Mouse (Mus musculus) brain, embryonic 14.5 days (tissue): ENCODE measurements around the gene Dhx38. TPM values are rescaled to one million over a fixed set of nuclear protein-coding genes. Genes with fewer than 3 reads are reported as not detected.

ENCODE experiments used
- DNase-seq: peaks from one replicate; pipeline ENCODE4 v3.0.0-alpha.2; 2011; ENCODE audit warnings: low read depth
- CTCF ChIP-seq: fragments of 200-500 bp; IDR thresholded peaks from 2 replicates; pipeline ENCODE4 v1.5.1; 2012; ENCODE audit warnings: inconsistent platforms, mild to moderate bottlenecking, moderate library complexity, borderline replicate concordance; ENCODE audit not compliant: insufficient read depth, insufficient read length; ENCODE audit errors: extremely low read depth
- POLR2A ChIP-seq: fragments of 200-500 bp; IDR thresholded peaks from 2 replicates; pipeline ENCODE4 v1.6.1; 2012; ENCODE audit warnings: mild to moderate bottlenecking, inconsistent platforms, borderline replicate concordance; ENCODE audit not compliant: poor library complexity, insufficient read depth, insufficient read length, severe bottlenecking; ENCODE audit errors: extremely low read depth
- polyA plus RNA-seq: library from polyadenylated mRNA; depleted of rRNA; stranded (reverse); fragments of >200 nt; gene quantifications from 2 replicates; pipeline ENCODE4 v1.2.3, GENCODE M21; 2012; rRNA removed

Gene Dhx38
- polyA plus RNA-seq, 1 experiment, result 25.3 TPM

DNA sequence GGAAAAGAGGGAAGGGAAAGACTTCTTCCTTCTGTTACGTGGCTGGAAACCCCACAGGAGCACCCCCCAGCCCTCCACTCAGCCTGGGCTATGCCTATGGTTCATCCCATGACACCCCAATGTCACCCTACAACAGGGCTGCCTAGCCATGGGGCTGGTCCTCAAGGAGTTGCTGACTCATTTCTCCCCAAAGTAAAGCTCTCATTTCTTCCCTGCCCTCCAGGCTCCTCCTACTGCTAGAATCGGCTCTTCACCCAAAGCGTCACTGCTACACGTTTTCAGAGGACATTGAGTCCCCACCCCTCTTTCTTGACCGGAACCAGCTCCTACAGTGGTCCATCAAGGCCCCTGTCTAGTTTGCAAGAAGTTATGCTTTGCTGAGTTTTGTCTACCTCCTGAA is 23.5 kb downstream of the Dhx38 start:
- TF ChIP-seq CTCF (no peak), POLR2A (no peak)
- no peak for DNase-seq

- TF ChIP-seq CTCF (peak; percentile 88), POLR2A (no peak)
- peak; percentile 89 for DNase-seq
These were observed 29.0 kb downstream of the Dhx38 start for GRCm38 (mm10) chr8:109536703-109537102.

DNA sequence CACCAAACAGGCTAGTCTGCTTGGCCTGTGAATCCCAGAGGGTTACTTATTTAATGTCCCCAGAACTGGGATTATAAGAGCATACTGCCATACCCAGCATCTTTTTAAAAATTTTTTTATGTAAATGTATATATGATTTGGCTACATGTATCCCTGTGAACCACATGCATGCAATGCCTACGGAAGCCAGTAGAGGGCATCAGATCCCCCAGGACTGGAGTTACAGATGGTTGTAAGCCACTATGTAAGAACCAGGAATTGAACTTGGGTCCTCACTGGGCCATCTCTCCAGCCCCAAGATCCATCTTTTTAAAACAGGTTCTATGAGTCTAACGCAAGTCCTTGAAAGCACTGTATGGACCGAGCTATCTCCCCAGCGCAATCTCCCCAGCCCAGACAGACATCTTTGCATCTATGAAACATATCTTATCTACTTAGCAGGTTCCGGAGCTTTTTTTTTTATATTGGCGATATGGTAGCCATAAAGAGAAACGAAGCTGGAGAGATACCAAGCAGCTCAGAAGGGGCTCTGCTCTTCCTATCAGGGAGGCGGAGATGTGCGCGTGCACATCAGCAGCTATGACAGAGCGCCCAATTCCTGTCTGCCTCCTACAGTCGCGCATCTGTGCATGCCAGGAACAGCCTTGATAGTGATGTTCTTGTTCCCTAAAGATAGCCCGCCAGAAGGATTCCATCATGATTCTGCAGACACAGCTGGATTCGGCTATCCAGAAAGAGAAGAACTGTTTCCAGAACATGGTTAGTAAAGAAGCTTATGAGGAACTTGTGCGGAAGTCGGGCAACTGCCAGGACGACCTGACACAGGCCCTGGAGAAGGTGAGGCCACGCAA is 30.3 kb downstream of the Dhx38 start:
- TF ChIP-seq CTCF, result peak; percentile 61; the same call in 1 of the 2 replicates
- no peak for TF ChIP-seq POLR2A
- peak; percentile 50 for DNase-seq

DNA sequence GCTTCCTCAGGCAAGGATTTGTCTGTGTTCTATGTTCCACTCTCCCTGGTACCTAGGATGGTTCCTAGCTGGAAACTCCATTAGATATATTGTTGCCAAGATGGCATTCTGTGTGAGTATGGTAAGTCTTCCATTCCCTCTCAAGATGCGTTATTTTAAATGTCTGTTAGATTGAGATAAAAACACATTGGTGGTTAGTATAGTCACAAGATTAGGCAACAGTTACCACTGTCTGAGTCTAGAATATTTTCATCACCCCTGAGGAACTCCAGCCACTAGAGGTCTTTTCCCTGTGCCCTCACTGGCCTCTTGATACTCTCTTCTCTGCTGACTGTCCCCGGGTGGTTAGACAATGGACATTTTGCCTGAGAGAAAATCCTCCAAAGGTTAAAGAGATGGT is 41.7 kb downstream of the Dhx38 start:
- no peak for DNase-seq
- TF ChIP-seq CTCF, result no peak
- no peak for TF ChIP-seq POLR2A

- TF ChIP-seq CTCF, result no peak
- no peak for TF ChIP-seq POLR2A
- DNase-seq, result no peak
These were observed 60.1 kb downstream of the Dhx38 start for GRCm38 (mm10) chr8:109505560-109505959.

GRCm38 (mm10) chr8:109503566-109503965 is 62.1 kb downstream of the Dhx38 start:
- peak; percentile 53 for DNase-seq
- TF ChIP-seq CTCF, result no peak
- TF ChIP-seq POLR2A, result no peak

GRCm38 (mm10) chr8:109499009-109499717 is 66.5 kb downstream of the Dhx38 start:
- peak; percentile 30 for DNase-seq
- no peak for TF ChIP-seq POLR2A
- no peak for TF ChIP-seq CTCF

Other genes with a start within 250 kb of the Dhx38 start
- gene Pmfbp1, start 71.8 kb downstream of the Dhx38 start, polyA plus RNA-seq, result 0.88 and 3.6 TPM in 2 replicates
- 3.8 and 7.4 TPM in 2 replicates for gene Txnl4b, start within 50 bp of the Dhx38 start, polyA plus RNA-seq
- 0.38 and 0.63 TPM in 2 replicates for gene Hp, start 13.3 kb upstream of the Dhx38 start, polyA plus RNA-seq
- gene Dhodh, start 42.8 kb upstream of the Dhx38 start, polyA plus RNA-seq, result 25.0 and 31.8 TPM in 2 replicates
- gene Pkd1l3, start 48.7 kb upstream of the Dhx38 start, polyA plus RNA-seq, result 0.05 TPM in 1 of 2 replicates, not detected in the other
- 141 and 158 TPM in 2 replicates for gene Ist1, start 127.4 kb upstream of the Dhx38 start, polyA plus RNA-seq
- 94.8 and 107 TPM in 2 replicates for gene Zfp821, start 139.7 kb upstream of the Dhx38 start, polyA plus RNA-seq
- gene Atxn1l, start 171.9 kb upstream of the Dhx38 start, polyA plus RNA-seq, result 10.8 and 11.9 TPM in 2 replicates
- 81.8 and 100 TPM in 2 replicates for gene Ap1g1, start 212.7 kb upstream of the Dhx38 start, polyA plus RNA-seq